Mouse (Mus musculus) kidney, postnatal 14 days (tissue): ENCODE measurements at regions not wholly inside any gene's neighbourhood (a gene's known extent, or its start where the extent isn't known, plus 50 kb on each side); places are given as distances from the start of the nearest gene placed in this dataset.

Experiments used
- DNase-seq: peaks from one replicate; pipeline ENCODE4 v3.0.0; 2022; ENCODE audit warnings: mixed read lengths

- DNase-seq: no peak
Observed at GRCm38 (mm10) chr19:23089761-23090514, 51.1 kb upstream of the Klf9 start.
